Mouse (Mus musculus): ENCODE measurements at regions not wholly inside any gene's neighbourhood (a gene's known extent, or its start where the extent isn't known, plus 50 kb on each side); places are given as distances from the start of the nearest gene placed in this dataset.

GRCm38 (mm10) chr9:59087112-59087511 lies 50.9 kb upstream of the Neo1 start:
- H3K4me1 ChIP-seq (ENCODE audit: control insufficient read depth, insufficient read depth): no peaks in the 10 kb centered on the region
- no peak overlapping the region for H3K27ac ChIP-seq (ENCODE audit: low read depth)
- H3K9me3 ChIP-seq (replicated peaks; ENCODE audit: control insufficient read depth, low read length): no peaks in the 10 kb centered on the region
- no peak for TF ChIP-seq CTCF (IDR thresholded peaks at IDR 0.05; ENCODE audit: low read depth)
- TF ChIP-seq EP300 (IDR thresholded peaks at IDR 0.05; ENCODE audit: low read depth): no peak
- H3K36me3 ChIP-seq (replicated peaks; ENCODE audit: control insufficient read depth, insufficient read depth, low read length): no peaks in the 10 kb centered on the region
- DNase-seq (ENCODE audit: low spot score) (no peak), ATAC-seq (ENCODE audit: insufficient read depth, low read depth) (no peak)
- H3K27me3 ChIP-seq (ENCODE audit: control insufficient read depth, insufficient read depth, low read length): no peaks in the 10 kb centered on the region
- no peak overlapping the region for H3K9ac ChIP-seq (replicated peaks; ENCODE audit: low read depth, low read length)
- no peak overlapping the region for H3K4me3 ChIP-seq (ENCODE audit: low read depth, low read length)
- no peak overlapping the region for H3K4me2 ChIP-seq (ENCODE audit: low read depth, low read length)
- 88% methylated on average over 9 of the region's 9 CpGs for WGBS

DNA sequence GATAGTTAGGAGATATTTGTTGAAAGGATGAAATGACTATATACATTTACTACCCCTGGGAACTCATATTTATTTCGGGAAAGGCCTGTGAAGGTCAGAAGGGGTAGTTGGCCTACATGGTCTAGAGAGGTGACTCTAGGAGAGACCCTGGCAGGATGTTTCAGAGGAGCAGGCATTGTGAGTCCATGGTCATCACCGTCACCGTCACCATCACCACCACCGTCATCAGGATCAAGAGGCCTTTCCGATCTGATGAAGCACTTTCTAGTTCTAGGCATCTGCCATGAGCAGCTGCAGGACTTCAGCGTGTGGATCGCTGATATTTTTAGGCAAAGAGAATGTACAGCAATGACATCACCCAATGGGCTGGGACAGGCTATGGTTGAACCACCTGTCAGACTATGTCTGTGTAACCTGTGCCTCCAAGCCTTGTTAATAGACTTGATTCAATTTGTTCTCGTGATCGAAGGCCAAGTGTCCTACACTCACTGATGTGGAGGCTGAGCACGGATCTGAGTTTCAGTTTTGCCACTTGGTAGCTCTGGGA lies 50.4 kb upstream of the Neo1 start:
- Histone ChIP-seq H3K9ac (replicated peaks; ENCODE audit: low read depth, low read length) (no peak overlapping the region), H3K27me3 (ENCODE audit: control insufficient read depth, insufficient read depth, low read length) (no peaks in the 10 kb centered on the region), H3K36me3 (replicated peaks; ENCODE audit: control insufficient read depth, insufficient read depth, low read length) (no peaks in the 10 kb centered on the region), H3K4me2 (ENCODE audit: low read depth, low read length) (no peak overlapping the region), H3K27ac (ENCODE audit: low read depth) (no peak overlapping the region), H3K9me3 (replicated peaks; ENCODE audit: control insufficient read depth, low read length) (no peaks in the 10 kb centered on the region), H3K4me3 (ENCODE audit: low read depth, low read length) (no peak overlapping the region), H3K4me1 (ENCODE audit: control insufficient read depth, insufficient read depth) (no peaks in the 10 kb centered on the region)
- 67% methylated on average over 10 of the region's 10 CpGs for WGBS
- TF ChIP-seq CTCF (IDR thresholded peaks at IDR 0.05; ENCODE audit: low read depth) (no peak), EP300 (IDR thresholded peaks at IDR 0.05; ENCODE audit: low read depth) (no peak)
- DNase-seq (ENCODE audit: low spot score): no peak
- ATAC-seq (ENCODE audit: insufficient read depth, low read depth): no peak
